Mouse (Mus musculus): ENCODE measurements around the gene Ccnq.

GRCm38 (mm10) chr11:78780571-78780970 is 29.0 kb upstream of the Ccnq start:
- TF ChIP-seq CTCF (conservative IDR thresholded peaks at IDR 0.05 in 1 of 2, IDR thresholded peaks at IDR 0.05 in 1 of 2; ENCODE audit: low read depth in 2 of 2, low read length in 2 of 2) (no peak), JUN (IDR thresholded peaks at IDR 0.05; ENCODE audit: insufficient read depth, low read depth, low read length) (no peak), POLR2AphosphoS2 (IDR thresholded peaks at IDR 0.05; ENCODE audit: low read depth, low read length) (no peak), POLR2A (IDR thresholded peaks at IDR 0.05; ENCODE audit: low read depth, low read length) (no peak), MAZ (IDR thresholded peaks at IDR 0.05; ENCODE audit: low read depth, low read length) (no peak), TBP (conservative IDR thresholded peaks at IDR 0.05; ENCODE audit: low read depth, low read length) (no peak), EP300 (IDR thresholded peaks at IDR 0.05; ENCODE audit: low read length) (no peak), MYC (IDR thresholded peaks at IDR 0.05; ENCODE audit: low read depth, low read length) (no peak), RCOR1 (conservative IDR thresholded peaks at IDR 0.05; ENCODE audit: low read depth, low read length) (no peak), CHD1 (IDR thresholded peaks at IDR 0.05; ENCODE audit: low read depth, low read length) (no peak), USF1 (IDR thresholded peaks at IDR 0.05; ENCODE audit: low read depth, low read length) (no peak), ZNF384 (IDR thresholded peaks at IDR 0.05; ENCODE audit: low read depth, low read length) (no peak)

Data from CH12.LX (cell line).